Mouse (Mus musculus) neural tube, embryonic 12.5 days (tissue): ENCODE data around the gene Mrps30. TPM values are rescaled to one million over a fixed set of nuclear protein-coding genes. Genes with fewer than 3 reads are reported as not detected.
"Not testable (repeated sequence)": the region's sequence is repeated elsewhere in the genome, so short reads cannot be mapped to it uniquely, and the experiment has no call there.

Experiments
- ATAC-seq: fragments of 200-750 bp; cut with Nextera tagmentation; 2 replicates; pipeline ENCODE4 v1.8.0; 2017; ENCODE audit warnings: low read depth, mild to moderate bottlenecking, moderate TSS enrichment, moderate library complexity; ENCODE audit not compliant: low FRiP score
- H3K27ac ChIP-seq: fragments of 300-500 bp; sonication (generic); 2 replicates; pipeline ENCODE4 v1.5.1; 2016
- H3K27me3 ChIP-seq: fragments of 300-500 bp; sonication (generic); replicated peaks from 2 replicates; pipeline ENCODE4 v1.6.1; 2016; ENCODE audit warnings: mild to moderate bottlenecking
- H3K36me3 ChIP-seq: fragments of 300-500 bp; sonication (generic); 2 replicates; pipeline ENCODE4 v1.6.1; 2016; ENCODE audit warnings: mild to moderate bottlenecking
- H3K4me1 ChIP-seq: fragments of 300-500 bp; sonication (generic); 2 replicates; pipeline ENCODE4 v1.6.1; 2016
- H3K4me2 ChIP-seq: fragments of 300-500 bp; sonication (generic); replicated peaks from 2 replicates; pipeline ENCODE4 v1.6.1; 2016; ENCODE audit warnings: mild to moderate bottlenecking
- H3K4me3 ChIP-seq: fragments of 300-500 bp; sonication (generic); 2 replicates; pipeline ENCODE4 v1.5.1; 2016
- H3K9ac ChIP-seq: fragments of 300-500 bp; sonication (generic); 2 replicates; pipeline ENCODE4 v1.6.1; 2016; ENCODE audit warnings: mild to moderate bottlenecking
- H3K9me3 ChIP-seq: fragments of 300-500 bp; sonication (generic); 2 replicates; pipeline ENCODE4 v1.6.1; 2016; ENCODE audit warnings: mild to moderate bottlenecking
- WGBS: fragments of 180-500 bp; shearing (Covaris S2); methylation state at CpG from one replicate; pipeline ENCODE4 v1.1.7; 2016; 5-methylcytosine and 5-hydroxymethylcytosine counted together
- polyA plus RNA-seq: library from polyadenylated mRNA; unstranded; fragments of >200 nt; fragmentation: Nextera tagmentation; extraction: Ambion mirVana; gene quantifications from 2 replicates; pipeline ENCODE4 v1.2.1, GENCODE M21; 2016

Gene Mrps30
- polyA plus RNA-seq, result 31.6 and 33.4 TPM in 2 replicates

GRCm38 (mm10) chr13:118386511-118387447 lies at the start of gene Mrps30, which contains the start of gene B430218F22Rik:
Gene Mrps30, minus strand, starts transcription at chr13:118387252.
Gene B430218F22Rik, plus strand, starts transcription at chr13:118386630.
- Histone ChIP-seq H3K27ac (no peak within 1 kb of the TSS; the same call in 1 of the 2 replicates), H3K27me3 (no peaks in the 10 kb centered on the region), H3K9me3 (no peaks in the 10 kb centered on the region), H3K36me3 (peaks cover 25% of the 10 kb centered on the region), H3K9ac (peak within 1 kb of the TSS; percentile 82), H3K4me1 (peaks cover 11% of the 10 kb centered on the region), H3K4me3 (peak within 1 kb of the TSS; percentile 92), H3K4me2 (peak within 1 kb of the TSS; percentile 81)
- ATAC-seq, result peak; percentile 98
- WGBS, result under 1% methylated on average over 93 of the region's 93 CpGs

- Histone ChIP-seq H3K27me3 (no peaks in the 10 kb centered on the region), H3K36me3 (no peaks in the 10 kb centered on the region), H3K4me2 (no peak overlapping the region), H3K4me3 (no peak overlapping the region), H3K9ac (no peak overlapping the region), H3K9me3 (no peaks in the 10 kb centered on the region), H3K4me1 (no peaks in the 10 kb centered on the region), H3K27ac (no peak overlapping the region)
- no peak for ATAC-seq
- WGBS, result 88% methylated on average over 1 of the region's 1 CpGs
Measured at GRCm38 (mm10) chr13:118420847-118421246, 33.8 kb upstream of the Mrps30 start.

GRCm38 (mm10) chr13:118420408-118420807 lies 33.4 kb upstream of the Mrps30 start:
- 90% methylated on average over 1 of the region's 1 CpGs for WGBS
- Histone ChIP-seq H3K9me3 (no peaks in the 10 kb centered on the region), H3K4me1 (no peaks in the 10 kb centered on the region), H3K27ac (no peak overlapping the region), H3K36me3 (no peaks in the 10 kb centered on the region), H3K4me2 (no peak overlapping the region), H3K27me3 (no peaks in the 10 kb centered on the region), H3K9ac (no peak overlapping the region), H3K4me3 (no peak overlapping the region)
- ATAC-seq, result no peak

GRCm38 (mm10) chr13:118418163-118418562 lies 31.1 kb upstream of the Mrps30 start:
- no peaks in the 10 kb centered on the region for H3K4me1 ChIP-seq
- no peak for ATAC-seq
- no peak overlapping the region for H3K4me3 ChIP-seq
- no peaks in the 10 kb centered on the region for H3K27me3 ChIP-seq
- no peaks in the 10 kb centered on the region for H3K9me3 ChIP-seq
- no peak overlapping the region for H3K4me2 ChIP-seq
- no peaks in the 10 kb centered on the region for H3K36me3 ChIP-seq
- H3K27ac ChIP-seq, result no peak overlapping the region
- WGBS, result 46% methylated on average over 4 of the region's 4 CpGs
- no peak overlapping the region for H3K9ac ChIP-seq

GRCm38 (mm10) chr13:118411297-118411992 lies 24.4 kb upstream of the Mrps30 start:
- no peak for ATAC-seq
- Histone ChIP-seq H3K27me3 (no peaks in the 10 kb centered on the region), H3K4me1 (no peaks in the 10 kb centered on the region), H3K27ac (no peak overlapping the region), H3K9ac (no peak overlapping the region), H3K36me3 (no peaks in the 10 kb centered on the region), H3K4me3 (no peak overlapping the region), H3K4me2 (no peak overlapping the region), H3K9me3 (no peaks in the 10 kb centered on the region)
- WGBS, result 84% methylated on average over 6 of the region's 6 CpGs

- Histone ChIP-seq H3K4me1 (no peaks in the 10 kb centered on the region), H3K27me3 (no peaks in the 10 kb centered on the region), H3K36me3 (no peaks in the 10 kb centered on the region), H3K27ac (no peak overlapping the region), H3K9me3 (no peaks in the 10 kb centered on the region), H3K4me3 (no peak overlapping the region), H3K9ac (no peak overlapping the region), H3K4me2 (no peak overlapping the region)
- ATAC-seq, result no peak
Measured at GRCm38 (mm10) chr13:118403544-118403943, 16.5 kb upstream of the Mrps30 start.

GRCm38 (mm10) chr13:118400340-118400739 lies 13.3 kb upstream of the Mrps30 start:
- Histone ChIP-seq H3K27ac (no peak overlapping the region), H3K27me3 (no peaks in the 10 kb centered on the region), H3K9me3 (no peaks in the 10 kb centered on the region), H3K4me2 (no peak overlapping the region), H3K4me3 (no peak overlapping the region), H3K36me3 (no peaks in the 10 kb centered on the region), H3K9ac (no peak overlapping the region), H3K4me1 (no peaks in the 10 kb centered on the region)
- 75% methylated on average over 6 of the region's 6 CpGs for WGBS
- no peak for ATAC-seq

- Histone ChIP-seq H3K4me3 (no peak overlapping the region), H3K9me3 (no peaks in the 10 kb centered on the region), H3K27ac (no peak overlapping the region), H3K9ac (no peak overlapping the region), H3K4me2 (no peak overlapping the region), H3K4me1 (no peaks in the 10 kb centered on the region), H3K27me3 (no peaks in the 10 kb centered on the region), H3K36me3 (no peaks in the 10 kb centered on the region)
- ATAC-seq, result no peak
- WGBS, result 86% methylated on average over 3 of the region's 3 CpGs
Measured at GRCm38 (mm10) chr13:118395803-118396202, 8.8 kb upstream of the Mrps30 start.

GRCm38 (mm10) chr13:118387448-118387801 lies 373 bp upstream of the Mrps30 start:
- H3K27me3 ChIP-seq, H3K9me3 ChIP-seq, H3K27ac ChIP-seq, H3K9ac ChIP-seq: not testable (repeated sequence)
- Histone ChIP-seq H3K4me1 (peaks cover 11% of the 10 kb centered on the region), H3K4me3 (peak overlapping the region; percentile 92), H3K4me2 (peak overlapping the region; percentile 48), H3K36me3 (peaks cover 18% of the 10 kb centered on the region)
- peak; percentile 79 for ATAC-seq
- WGBS, result 11% methylated on average over 10 of the region's 10 CpGs

- Histone ChIP-seq H3K4me1 (0 out of 2 replicates have a peak, but pooled peaks cover under 1% of the 10 kb centered on the region), H3K36me3 (peaks cover 43% of the 10 kb centered on the region), H3K9me3 (no peaks in the 10 kb centered on the region), H3K4me3 (no peak overlapping the region), H3K4me2 (no peak overlapping the region), H3K27ac (no peak overlapping the region), H3K27me3 (no peaks in the 10 kb centered on the region), H3K9ac (no peak overlapping the region)
- ATAC-seq, result peak; percentile 33; the same call in 1 of the 2 replicates
- WGBS, result 79% methylated on average over 10 of the region's 10 CpGs
Measured at GRCm38 (mm10) chr13:118380381-118380780, 6.7 kb downstream of the Mrps30 start.

- Histone ChIP-seq H3K9ac (no peak overlapping the region), H3K9me3 (no peaks in the 10 kb centered on the region), H3K27ac (no peak overlapping the region), H3K4me2 (no peak overlapping the region), H3K27me3 (no peaks in the 10 kb centered on the region), H3K4me1 (no peaks in the 10 kb centered on the region), H3K4me3 (no peak overlapping the region), H3K36me3 (peaks cover 41% of the 10 kb centered on the region)
- no peak for ATAC-seq
- WGBS, result 76% methylated on average over 1 of the region's 1 CpGs
Measured at GRCm38 (mm10) chr13:118379155-118379554, 7.9 kb downstream of the Mrps30 start.

- ATAC-seq, result no peak
- no peaks in the 10 kb centered on the region for H3K27me3 ChIP-seq
- H3K4me2 ChIP-seq, result no peak overlapping the region
- H3K27ac ChIP-seq, result no peak overlapping the region
- peaks cover 8% of the 10 kb centered on the region for H3K36me3 ChIP-seq
- H3K9ac ChIP-seq, result no peak overlapping the region
- WGBS, result 93% methylated on average over 4 of the region's 4 CpGs
- H3K9me3 ChIP-seq, result no peaks in the 10 kb centered on the region
- no peak overlapping the region for H3K4me3 ChIP-seq
- H3K4me1 ChIP-seq, result no peaks in the 10 kb centered on the region
Measured at GRCm38 (mm10) chr13:118372871-118373270, 14.2 kb downstream of the Mrps30 start.
